Mouse (Mus musculus): Measurements from ENCODE around the gene Icam2. TPM values are rescaled to one million over a fixed set of nuclear protein-coding genes. Genes with fewer than 3 reads are reported as not detected.
"Not testable (repeated sequence)": the region's sequence is repeated elsewhere in the genome, so short reads cannot be mapped to it uniquely, and the experiment has no call there.

Gene Icam2
- polyA plus RNA-seq, 1 experiment from 2014 or later = 14.8 TPM

- DNase-seq (ENCODE audit: extremely low spot score, low spot score) = no peak
- H3K27me3 ChIP-seq (ENCODE audit: poor library complexity, severe bottlenecking) = no peaks in the 10 kb centered on the region
- WGBS = 96% methylated on average over 3 of the region's 3 CpGs
- no peak overlapping the region for H3K27ac ChIP-seq
- H3K9me3 ChIP-seq = no peaks in the 10 kb centered on the region
- no peak overlapping the region for H3K4me3 ChIP-seq
- H3K36me3 ChIP-seq (replicated peaks) = peaks cover 31% of the 10 kb centered on the region
- 0 out of 2 replicates have a peak, but pooled peaks cover 4% of the 10 kb centered on the region for H3K4me1 ChIP-seq
Observed at GRCm38 (mm10) chr11:106412641-106413360, 24.9 kb upstream of the Icam2 start.

- H3K27ac ChIP-seq = no peak overlapping the region
- H3K9me3 ChIP-seq = no peaks in the 10 kb centered on the region
- no peak for DNase-seq (ENCODE audit: extremely low spot score, low spot score)
- peaks cover 47% of the 10 kb centered on the region for H3K36me3 ChIP-seq (replicated peaks)
- H3K27me3 ChIP-seq (ENCODE audit: poor library complexity, severe bottlenecking) = no peaks in the 10 kb centered on the region
- 84% methylated on average over 2 of the region's 2 CpGs for WGBS
- H3K4me3 ChIP-seq = no peak overlapping the region
- 0 out of 2 replicates have a peak, but pooled peaks cover 4% of the 10 kb centered on the region for H3K4me1 ChIP-seq
Observed at GRCm38 (mm10) chr11:106411157-106411556, 23.3 kb upstream of the Icam2 start.

GRCm38 (mm10) chr11:106410507-106410906, 22.6 kb upstream of the Icam2 start:
- WGBS = 87% methylated on average over 3 of the region's 3 CpGs

GRCm38 (mm10) chr11:106410011-106410410, 22.1 kb upstream of the Icam2 start:
- no peak overlapping the region for H3K4me3 ChIP-seq
- 0 out of 2 replicates have a peak, but pooled peaks cover 4% of the 10 kb centered on the region for H3K4me1 ChIP-seq
- H3K9me3 ChIP-seq = no peaks in the 10 kb centered on the region
- peaks cover 50% of the 10 kb centered on the region for H3K36me3 ChIP-seq (replicated peaks)
- WGBS = 78% methylated on average over 4 of the region's 4 CpGs
- H3K27me3 ChIP-seq (ENCODE audit: poor library complexity, severe bottlenecking) = no peaks in the 10 kb centered on the region
- no peak overlapping the region for H3K27ac ChIP-seq
- DNase-seq (ENCODE audit: extremely low spot score, low spot score) = no peak

More at GRCm38 (mm10) chr11:106410507-106410906, 22.6 kb upstream of the Icam2 start:
- Histone ChIP-seq H3K4me1 (0 out of 2 replicates have a peak, but pooled peaks cover 4% of the 10 kb centered on the region), H3K4me3 (no peak overlapping the region), H3K9me3 (no peaks in the 10 kb centered on the region), H3K27me3 (ENCODE audit: poor library complexity, severe bottlenecking) (no peaks in the 10 kb centered on the region), H3K27ac (no peak overlapping the region), H3K36me3 (replicated peaks) (peaks cover 46% of the 10 kb centered on the region)
- DNase-seq (ENCODE audit: extremely low spot score, low spot score) = no peak

- Histone ChIP-seq H3K9me3 (no peaks in the 10 kb centered on the region), H3K27me3 (ENCODE audit: poor library complexity, severe bottlenecking) (no peaks in the 10 kb centered on the region), H3K4me3 (no peak overlapping the region), H3K27ac (no peak overlapping the region), H3K4me1 (no peaks in the 10 kb centered on the region), H3K36me3 (replicated peaks) (peaks cover 35% of the 10 kb centered on the region)
- WGBS = 91% methylated on average over 8 of the region's 8 CpGs
- no peak for DNase-seq (ENCODE audit: extremely low spot score, low spot score)
Observed at GRCm38 (mm10) chr11:106398481-106398880, 10.6 kb upstream of the Icam2 start.

GRCm38 (mm10) chr11:106397656-106398055, 9.8 kb upstream of the Icam2 start:
- DNase-seq (ENCODE audit: extremely low spot score, low spot score) = no peak
- no peaks in the 10 kb centered on the region for H3K27me3 ChIP-seq (ENCODE audit: poor library complexity, severe bottlenecking)
- no peak overlapping the region for H3K27ac ChIP-seq
- no peak overlapping the region for H3K4me3 ChIP-seq
- H3K36me3 ChIP-seq (replicated peaks) = peaks cover 27% of the 10 kb centered on the region
- 88% methylated on average over 3 of the region's 3 CpGs for WGBS
- no peaks in the 10 kb centered on the region for H3K4me1 ChIP-seq
- H3K9me3 ChIP-seq = no peaks in the 10 kb centered on the region

GRCm38 (mm10) chr11:106394055-106394454, 6.2 kb upstream of the Icam2 start:
- peaks cover 15% of the 10 kb centered on the region for H3K36me3 ChIP-seq (replicated peaks)
- 77% methylated on average over 2 of the region's 2 CpGs for WGBS
- H3K27me3 ChIP-seq (ENCODE audit: poor library complexity, severe bottlenecking); H3K4me1 ChIP-seq; H3K27ac ChIP-seq; DNase-seq (ENCODE audit: extremely low spot score, low spot score); H3K9me3 ChIP-seq; H3K4me3 ChIP-seq: not testable (repeated sequence)

GRCm38 (mm10) chr11:106393331-106393616, 5.4 kb upstream of the Icam2 start:
- 60% methylated on average over 4 of the region's 4 CpGs for WGBS
- no peak for DNase-seq (ENCODE audit: extremely low spot score, low spot score)
- Histone ChIP-seq H3K4me3 (no peak overlapping the region), H3K27ac (no peak overlapping the region), H3K27me3 (ENCODE audit: poor library complexity, severe bottlenecking) (no peaks in the 10 kb centered on the region), H3K9me3 (no peaks in the 10 kb centered on the region), H3K4me1 (0 out of 2 replicates have a peak, but pooled peaks cover 5% of the 10 kb centered on the region), H3K36me3 (replicated peaks) (peaks cover 7% of the 10 kb centered on the region)

- WGBS = 75% methylated on average over 7 of the region's 7 CpGs
- no peaks in the 10 kb centered on the region for H3K9me3 ChIP-seq
Observed at GRCm38 (mm10) chr11:106392597-106393330, 4.9 kb upstream of the Icam2 start.

GRCm38 (mm10) chr11:106391546-106392188, 3.8 kb upstream of the Icam2 start:
- Histone ChIP-seq H3K27ac (no peak overlapping the region), H3K27me3 (ENCODE audit: poor library complexity, severe bottlenecking) (no peaks in the 10 kb centered on the region), H3K36me3 (replicated peaks) (no peaks in the 10 kb centered on the region), H3K4me3 (no peak overlapping the region), H3K9me3 (no peaks in the 10 kb centered on the region), H3K4me1 (0 out of 2 replicates have a peak, but pooled peaks cover 5% of the 10 kb centered on the region)
- 34% methylated on average over 6 of the region's 6 CpGs for WGBS
- peak; percentile 67 for DNase-seq (ENCODE audit: extremely low spot score, low spot score)

More at GRCm38 (mm10) chr11:106392597-106393330, 4.9 kb upstream of the Icam2 start:
- Histone ChIP-seq H3K4me1 (0 out of 2 replicates have a peak, but pooled peaks cover 5% of the 10 kb centered on the region), H3K4me3 (no peak overlapping the region), H3K27me3 (ENCODE audit: poor library complexity, severe bottlenecking) (no peaks in the 10 kb centered on the region), H3K27ac (no peak overlapping the region), H3K36me3 (replicated peaks) (peaks cover 2% of the 10 kb centered on the region)
- DNase-seq (ENCODE audit: extremely low spot score, low spot score) = no peak

GRCm38 (mm10) chr11:106390757-106391156, 2.9 kb upstream of the Icam2 start:
- no peak for DNase-seq (ENCODE audit: extremely low spot score, low spot score)
- H3K9me3 ChIP-seq = no peaks in the 10 kb centered on the region
- H3K36me3 ChIP-seq (replicated peaks) = no peaks in the 10 kb centered on the region
- H3K4me1 ChIP-seq = 0 out of 2 replicates have a peak, but pooled peaks cover 5% of the 10 kb centered on the region
- WGBS = 83% methylated on average over 3 of the region's 3 CpGs
- H3K27ac ChIP-seq = no peak overlapping the region
- no peak overlapping the region for H3K4me3 ChIP-seq
- no peaks in the 10 kb centered on the region for H3K27me3 ChIP-seq (ENCODE audit: poor library complexity, severe bottlenecking)

- Histone ChIP-seq H3K4me3 (no peak overlapping the region), H3K9me3 (no peaks in the 10 kb centered on the region), H3K27ac (no peak overlapping the region), H3K27me3 (ENCODE audit: poor library complexity, severe bottlenecking) (no peaks in the 10 kb centered on the region), H3K36me3 (replicated peaks) (no peaks in the 10 kb centered on the region), H3K4me1 (0 out of 2 replicates have a peak, but pooled peaks cover 5% of the 10 kb centered on the region)
- DNase-seq (ENCODE audit: extremely low spot score, low spot score) = no peak
- WGBS = 43% methylated on average over 3 of the region's 3 CpGs
Observed at GRCm38 (mm10) chr11:106389611-106390010, 1.7 kb upstream of the Icam2 start.

Data from forebrain, embryonic 10.5 days (tissue).